9 mouse cellular contexts compared by ENCODE assay signal in genomic region chr1:169939345-169939744, GRCm38 (mm10). TPM values are rescaled to one million over a fixed set of nuclear protein-coding genes. Genes with fewer than 3 reads are reported as not detected.
A peak's percentile ranks its signal among the peaks of the same experiment; 100 is the strongest.
DNase-seq lines count a peak whose midpoint lies in the region; ATAC-seq and TF ChIP-seq lines count a peak whose summit lies in the region.
"Had no signal": no experiment of that assay in that cellular context is flagged by ENCODE, and none has a peak within 500 bp of the region (broad histone marks: within the 10 kb centered on the region; RNA-seq: fewer than 3 reads in every experiment).

No protein-coding gene starts in this region.

- TF ChIP-seq POLR2A in brain, embryonic 14.5 days (IDR thresholded peaks at IDR 0.05; ENCODE audit: borderline replicate concordance, extremely low read depth, insufficient read depth, insufficient read length, poor library complexity, severe bottlenecking) = no peak

- no peak for ATAC-seq in heart, embryonic 12.5 days (ENCODE audit: insufficient number of reproducible peaks, low FRiP score)
- ATAC-seq in neural tube, embryonic 11.5 days (ENCODE audit: insufficient read depth, low FRiP score, low TSS enrichment) = no peak
- ATAC-seq in megakaryocyte progenitor cell, adult 5-6 weeks (replicated peaks; ENCODE audit: poor library complexity) = peak; percentile 83

- H3K4me1 ChIP-seq in heart, embryonic 12.5 days (replicated peaks) = no peaks in the 10 kb centered on the region
- H3K4me1 ChIP-seq in neural tube, embryonic 11.5 days (ENCODE audit: control insufficient read depth, insufficient read depth, low read length) = no peaks in the 10 kb centered on the region
- H3K4me1 ChIP-seq: limb, embryonic 12.5 days had no signal

- no peaks in the 10 kb centered on the region for H3K36me3 ChIP-seq in heart, embryonic 12.5 days
- H3K36me3 ChIP-seq in neural tube, embryonic 11.5 days (ENCODE audit: control insufficient read depth, insufficient read depth, low read length) = no peaks in the 10 kb centered on the region
- H3K36me3 ChIP-seq: limb, embryonic 12.5 days had no signal

- peak; percentile 31 for DNase-seq in heart, adult 11 months
- peak; percentile 49 for DNase-seq in neural tube, embryonic 11.5 days (ENCODE audit: low spot score)
- DNase-seq in neural tube, embryonic 10.5 days (ENCODE audit: extremely low spot score, low spot score) = no peak
- peak; percentile 71 for DNase-seq in brain, embryonic 14.5 days (ENCODE audit: low read depth)
- peak; percentile 59 for DNase-seq in heart, postnatal 4 days
- no peak for DNase-seq in spleen, adult 12 weeks (ENCODE audit: low spot score)

- no peaks in the 10 kb centered on the region for H3K9me3 ChIP-seq in heart, embryonic 12.5 days (replicated peaks)
- H3K9me3 ChIP-seq in neural tube, embryonic 11.5 days (ENCODE audit: control insufficient read depth, low read length) = no peaks in the 10 kb centered on the region
- H3K9me3 ChIP-seq: limb, embryonic 12.5 days had no signal

- peak; percentile 41 for TF ChIP-seq CTCF in brain, embryonic 14.5 days (IDR thresholded peaks at IDR 0.05; ENCODE audit: borderline replicate concordance, extremely low read depth, insufficient read depth, insufficient read length)

- WGBS in heart, embryonic 12.5 days = 6% methylated on average over 2 of the region's 2 CpGs
- 14% methylated on average over 2 of the region's 2 CpGs for WGBS in neural tube, embryonic 11.5 days

- no peaks in the 10 kb centered on the region for H3K27me3 ChIP-seq in heart, embryonic 12.5 days (replicated peaks)
- H3K27me3 ChIP-seq in neural tube, embryonic 11.5 days (ENCODE audit: control insufficient read depth, insufficient read depth, low read length) = no peaks in the 10 kb centered on the region
- H3K27me3 ChIP-seq: limb, embryonic 12.5 days had no signal

- no peak overlapping the region for H3K4me3 ChIP-seq in heart, embryonic 12.5 days
- no peak overlapping the region for H3K4me3 ChIP-seq in neural tube, embryonic 11.5 days (ENCODE audit: low read depth, low read length)
- H3K4me3 ChIP-seq: limb, embryonic 12.5 days had no signal

- no peak overlapping the region for H3K27ac ChIP-seq in heart, embryonic 12.5 days (ENCODE audit: poor library complexity, severe bottlenecking)
- H3K27ac ChIP-seq in neural tube, embryonic 11.5 days (ENCODE audit: low read depth, low read length) = no peak overlapping the region
- H3K27ac ChIP-seq: limb, embryonic 12.5 days had no signal

- no peak overlapping the region for H3K4me2 ChIP-seq in heart, embryonic 12.5 days
- H3K4me2 ChIP-seq in neural tube, embryonic 11.5 days (ENCODE audit: low read depth) = no peak overlapping the region
- H3K4me2 ChIP-seq: limb, embryonic 12.5 days had no signal

- H3K9ac ChIP-seq in heart, embryonic 12.5 days = no peak overlapping the region
- no peak overlapping the region for H3K9ac ChIP-seq in neural tube, embryonic 11.5 days (ENCODE audit: low read length)
- H3K9ac ChIP-seq: limb, embryonic 12.5 days had no signal

RNA-seq across cellular contexts. Expression of gene Ccdc190, which starts 10.9 kb away (rescaled TPM):
- not detected in 2 replicates for polyA plus RNA-seq in heart, embryonic 12.5 days (2016; fragmentation: Nextera tagmentation; extraction: Ambion mirVana)
- polyA plus RNA-seq in neural tube, embryonic 11.5 days (2014; fragmentation: Nextera tagmentation; extraction: Ambion mirVana) = 0.42 and 0.52 TPM in 2 replicates
- polyA plus RNA-seq in brain, embryonic 14.5 days (2012; rRNA removed) = 6.3 and 8.5 TPM in 2 replicates
- total RNA-seq in heart, postnatal 4 days (2021) = not detected
- not detected in 2 replicates for total RNA-seq in megakaryocyte progenitor cell, adult 5-6 weeks (2015)
- total RNA-seq in megakaryocyte progenitor cell, adult 5-6 weeks (2017) = not detected in 2 replicates
- polyA plus RNA-seq: limb, embryonic 12.5 days had no signal

RNA-seq across cellular contexts. Expression of gene Hsd17b7, which starts 29.7 kb away (rescaled TPM):
- 35.7 and 37.5 TPM in 2 replicates for polyA plus RNA-seq in heart, embryonic 12.5 days (2016; fragmentation: Nextera tagmentation; extraction: Ambion mirVana)
- 22.7 and 24.9 TPM in 2 replicates for polyA plus RNA-seq in neural tube, embryonic 11.5 days (2014; fragmentation: Nextera tagmentation; extraction: Ambion mirVana)
- 14.6 and 14.9 TPM in 2 replicates for polyA plus RNA-seq in brain, embryonic 14.5 days (2012; rRNA removed)
- total RNA-seq in heart, postnatal 4 days (2021) = 10 to 100 TPM; 30.9 to 34.2 TPM
- 2.6 and 4.7 TPM in 2 replicates for total RNA-seq in megakaryocyte progenitor cell, adult 5-6 weeks (2015)
- 3.0 and 3.1 TPM in 2 replicates for total RNA-seq in megakaryocyte progenitor cell, adult 5-6 weeks (2017)

Comparison
In these comparisons a context has a peak if more than half of its experiments do, and no peak if none do; other contexts are left out.
1. DNase-seq: peak in heart, adult 11 months (single experiment), neural tube, embryonic 11.5 days (single experiment), brain, embryonic 14.5 days (single experiment) and heart, postnatal 4 days (single experiment); none in neural tube, embryonic 10.5 days (single experiment) and spleen, adult 12 weeks (single experiment).